Mouse (Mus musculus): ENCODE data around the gene Clba1. TPM values are rescaled to one million over a fixed set of nuclear protein-coding genes. Genes with fewer than 3 reads are reported as not detected.

Clba1 gene
- total RNA-seq, 1 experiment from 2014 or later: not detected

DNA sequence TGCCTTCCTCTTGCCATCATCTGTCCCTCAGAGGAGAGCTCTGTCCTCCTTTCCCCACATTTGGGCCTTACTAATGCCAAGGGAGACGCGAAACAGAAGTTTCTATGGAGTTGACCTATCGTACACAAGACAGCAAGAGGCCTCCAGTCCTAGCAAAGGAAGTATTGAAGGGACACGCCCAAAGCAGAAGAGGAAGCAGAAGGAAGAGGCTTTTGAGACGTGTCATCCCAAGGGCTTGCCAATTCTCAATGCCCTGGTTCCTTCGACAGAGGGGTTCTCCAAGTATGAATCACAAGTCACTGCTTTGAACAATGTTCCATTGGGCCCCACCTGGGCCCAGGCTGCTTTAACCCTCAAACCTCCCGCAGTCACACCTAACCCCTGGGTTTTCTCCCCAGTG is 56.1 kb downstream of the Clba1 start:
- peak; percentile 64 for ATAC-seq (replicated peaks; ENCODE audit: insufficient number of reproducible peaks, low FRiP score, low TSS enrichment, poor library complexity, severe bottlenecking)

Other genes starting within 250 kb of the Clba1 start
- 2.1 to 13.1 TPM (median 5.6 TPM) in 3 replicates for gene Inf2, start 220.2 kb upstream of the Clba1 start, total RNA-seq (2017)
- 81.5 to 125 TPM (median 102 TPM) in 3 replicates for gene Adssl1, start 188.9 kb upstream of the Clba1 start, total RNA-seq (2017)
- gene Siva1, start 164.3 kb upstream of the Clba1 start, total RNA-seq (2017): 73.4 to 154 TPM (median 84.8 TPM) in 3 replicates
- 151 to 190 TPM (median 176 TPM) in 3 replicates for gene Akt1, start 134.1 kb upstream of the Clba1 start, total RNA-seq (2017)
- gene Zbtb42, start 130.1 kb upstream of the Clba1 start, total RNA-seq (2017): 4.3 to 8.3 TPM (median 5.6 TPM) in 3 replicates
- gene Cep170b, start 88.5 kb upstream of the Clba1 start, total RNA-seq (2017): 0.29 to 0.43 TPM in 2 of 3 replicates, not detected in the other
- gene Pld4, start 48.3 kb upstream of the Clba1 start, total RNA-seq (2017): 311 to 369 TPM (median 334 TPM) in 3 replicates
- 0.67 to 1.2 TPM in 2 of 3 replicates, not detected in the other for gene Ahnak2, start 6.3 kb upstream of the Clba1 start, total RNA-seq (2017)
- gene Cdca4, start 20.5 kb downstream of the Clba1 start, total RNA-seq (2017): 15.5 to 32.2 TPM (median 18.8 TPM) in 3 replicates
- 61.4 to 99.5 TPM (median 74.8 TPM) in 3 replicates for gene Gpr132, start 59.3 kb downstream of the Clba1 start, total RNA-seq (2017)
- 0.11 to 3.6 TPM (median 3.4 TPM) in 3 replicates for gene Jag2, start 120.8 kb downstream of the Clba1 start, total RNA-seq (2017)
- 6.5 to 9.3 TPM (median 7.9 TPM) in 3 replicates for gene Nudt14, start 133.2 kb downstream of the Clba1 start, total RNA-seq (2017)
- 2.6 to 4.7 TPM (median 3.0 TPM) in 3 replicates for gene Btbd6, start 167.5 kb downstream of the Clba1 start, total RNA-seq (2017)
- gene Brf1, start 191.8 kb downstream of the Clba1 start, total RNA-seq (2017): 84.1 to 109 TPM (median 105 TPM) in 3 replicates
- gene Pacs2, start 205.6 kb downstream of the Clba1 start, total RNA-seq (2017): 20.5 to 30.3 TPM (median 27.8 TPM) in 3 replicates

Measured in monocyte, adult 5-6 weeks (primary cell).